Mouse (Mus musculus): ENCODE results near the gene Comtd1. TPM values are rescaled to one million over a fixed set of nuclear protein-coding genes. Genes with fewer than 3 reads are reported as not detected.

Comtd1 gene
- polyA plus RNA-seq, 1 experiment from 2014 or later: 34.9 TPM

Other genes with a start within 250 kb of the Comtd1 start
- 0.24 and 0.29 TPM in 2 replicates for gene Dupd1, start 134.4 kb downstream of the Comtd1 start, polyA plus RNA-seq (2015; fragmentation: Nextera tagmentation; extraction: Ambion mirVana)
- 23.1 and 24.6 TPM in 2 replicates for gene Samd8, start 98.4 kb downstream of the Comtd1 start, polyA plus RNA-seq (2015; fragmentation: Nextera tagmentation; extraction: Ambion mirVana)
- gene Dusp13, start 97.8 kb downstream of the Comtd1 start, polyA plus RNA-seq (2015; fragmentation: Nextera tagmentation; extraction: Ambion mirVana): not detected in 2 replicates
- 249 and 260 TPM in 2 replicates for gene Vdac2, start 23.7 kb downstream of the Comtd1 start, polyA plus RNA-seq (2015; fragmentation: Nextera tagmentation; extraction: Ambion mirVana)
- gene Zfp503, start 140.6 kb upstream of the Comtd1 start, polyA plus RNA-seq (2015; fragmentation: Nextera tagmentation; extraction: Ambion mirVana): 5.4 and 5.5 TPM in 2 replicates
- gene Lrmda, start 170.7 kb upstream of the Comtd1 start, polyA plus RNA-seq (2015; fragmentation: Nextera tagmentation; extraction: Ambion mirVana): 0.30 TPM in 1 of 2 replicates, not detected in the other

Data from forebrain, embryonic 16.5 days (tissue).